Mouse (Mus musculus) left cerebral cortex, postnatal 10 days (tissue): ENCODE measurements at regions not wholly inside any gene's neighbourhood (a gene's known extent, or its start where the extent isn't known, plus 50 kb on each side); places are given as distances from the start of the nearest gene placed in this dataset.

Experiments
- DNase-seq, 2 experiments: peaks; one replicate each; pipeline ENCODE4 v3.0.0; 2021 to 2022; ENCODE audit warnings: low spot score in 2 of 2, mixed read lengths in 1 of 2; ENCODE audit errors: extremely low spot score in 1 of 2
- intact Hi-C: fragments of 180-260 bp; cut with DNase I; formaldehyde crosslinking; loops from one replicate; pipeline ENCODE4 v1.15.1; 2025

DNA sequence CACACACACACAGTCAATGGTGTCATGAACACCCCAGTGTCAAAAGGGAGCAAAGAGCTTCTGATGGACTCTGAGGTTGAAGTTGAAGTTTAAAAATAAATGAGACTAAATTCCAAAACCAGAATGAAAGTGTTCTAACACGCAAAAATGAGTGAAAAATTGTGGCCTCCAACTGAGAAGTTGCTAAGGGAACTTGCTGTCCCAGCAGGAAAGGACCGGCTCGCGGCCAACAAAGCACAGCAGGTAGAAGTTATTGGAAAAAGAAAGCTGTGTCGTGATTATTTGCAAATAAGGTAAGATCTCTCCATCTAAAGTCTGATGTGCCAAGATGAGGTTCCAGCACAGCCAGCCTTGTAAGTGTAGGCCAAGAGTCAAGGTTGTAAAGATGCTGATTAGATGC is 169.7 kb downstream of the Nrp2 start:
- peak in 1 of 2 experiments; percentile 27 for DNase-seq
- intact Hi-C loops: no loop called here

GRCm38 (mm10) chr1:62875631-62876030 is 172.5 kb downstream of the Nrp2 start:
- intact Hi-C loops: no loop called here

DNA sequence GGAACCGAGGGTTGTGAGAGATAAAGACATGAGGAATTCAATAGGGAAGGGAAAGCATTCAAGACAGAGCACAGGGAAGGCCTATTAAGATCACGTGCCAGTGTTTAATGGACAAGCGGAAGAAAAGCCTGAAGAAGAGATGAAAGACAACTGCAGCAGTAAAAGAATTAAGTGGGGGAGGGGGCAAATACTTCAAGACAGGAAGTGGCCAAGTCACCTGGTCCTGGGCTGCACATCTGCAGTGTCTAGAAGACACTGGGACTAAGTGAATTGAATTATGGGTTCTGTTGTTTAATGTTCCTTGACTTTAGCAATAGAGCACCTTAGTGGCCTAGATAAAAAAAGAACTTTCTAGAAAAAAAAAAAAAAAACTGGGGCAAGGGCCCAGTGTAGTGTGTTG is 173.6 kb downstream of the Nrp2 start:
- intact Hi-C loops: no loop called here
- no peak for DNase-seq

More at GRCm38 (mm10) chr1:62875631-62876030, 172.5 kb downstream of the Nrp2 start:
- no peak for DNase-seq

DNA sequence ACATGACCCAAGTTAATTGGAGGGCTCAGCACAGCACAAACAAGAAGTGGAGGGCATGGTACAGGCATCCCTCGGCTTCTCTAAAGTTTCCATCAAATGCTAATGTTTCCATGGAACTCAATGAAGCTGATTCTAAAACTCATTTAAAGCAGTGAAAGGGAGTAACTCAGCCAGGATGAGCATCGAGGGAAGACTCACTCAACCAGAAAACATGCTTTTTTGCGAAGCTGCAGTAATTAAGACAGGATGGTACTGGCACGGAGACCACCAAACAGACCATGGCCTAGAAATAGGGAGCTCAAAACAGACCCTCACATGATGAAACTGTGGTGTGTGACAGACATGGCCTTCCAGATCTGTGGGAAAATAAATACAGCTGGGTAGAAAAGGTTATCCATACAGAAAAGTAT is 177.8 kb downstream of the Nrp2 start:
- DNase-seq: no peak
- intact Hi-C loops: no loop called here

GRCm38 (mm10) chr1:62881477-62881876 is 178.4 kb downstream of the Nrp2 start:
- no peak for DNase-seq
- intact Hi-C loops: no loop called here

DNA sequence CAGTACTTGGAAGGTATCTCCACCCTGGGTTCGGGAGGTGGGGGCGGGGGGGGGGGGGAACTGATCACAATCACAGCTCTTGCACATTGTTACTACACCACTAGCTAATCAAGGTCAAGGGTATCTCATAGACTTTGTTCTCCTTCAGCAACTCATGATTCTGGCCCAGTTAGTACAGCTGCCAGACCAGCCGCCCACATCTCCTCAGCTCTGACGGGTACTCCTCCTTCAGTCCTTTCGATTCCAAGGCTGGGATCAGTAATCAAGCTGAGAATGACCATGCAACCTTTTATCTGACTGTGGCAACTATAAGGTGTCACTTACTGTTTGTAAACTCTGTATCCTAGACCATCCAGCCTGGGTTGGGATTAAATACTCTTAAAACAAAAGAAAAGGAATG is 178.9 kb downstream of the Nrp2 start:
- DNase-seq: no peak
- intact Hi-C loops: no loop called here

GRCm38 (mm10) chr1:62884876-62885480 is 181.9 kb downstream of the Nrp2 start:
- intact Hi-C loops: no loop called here
- no peak for DNase-seq

DNA sequence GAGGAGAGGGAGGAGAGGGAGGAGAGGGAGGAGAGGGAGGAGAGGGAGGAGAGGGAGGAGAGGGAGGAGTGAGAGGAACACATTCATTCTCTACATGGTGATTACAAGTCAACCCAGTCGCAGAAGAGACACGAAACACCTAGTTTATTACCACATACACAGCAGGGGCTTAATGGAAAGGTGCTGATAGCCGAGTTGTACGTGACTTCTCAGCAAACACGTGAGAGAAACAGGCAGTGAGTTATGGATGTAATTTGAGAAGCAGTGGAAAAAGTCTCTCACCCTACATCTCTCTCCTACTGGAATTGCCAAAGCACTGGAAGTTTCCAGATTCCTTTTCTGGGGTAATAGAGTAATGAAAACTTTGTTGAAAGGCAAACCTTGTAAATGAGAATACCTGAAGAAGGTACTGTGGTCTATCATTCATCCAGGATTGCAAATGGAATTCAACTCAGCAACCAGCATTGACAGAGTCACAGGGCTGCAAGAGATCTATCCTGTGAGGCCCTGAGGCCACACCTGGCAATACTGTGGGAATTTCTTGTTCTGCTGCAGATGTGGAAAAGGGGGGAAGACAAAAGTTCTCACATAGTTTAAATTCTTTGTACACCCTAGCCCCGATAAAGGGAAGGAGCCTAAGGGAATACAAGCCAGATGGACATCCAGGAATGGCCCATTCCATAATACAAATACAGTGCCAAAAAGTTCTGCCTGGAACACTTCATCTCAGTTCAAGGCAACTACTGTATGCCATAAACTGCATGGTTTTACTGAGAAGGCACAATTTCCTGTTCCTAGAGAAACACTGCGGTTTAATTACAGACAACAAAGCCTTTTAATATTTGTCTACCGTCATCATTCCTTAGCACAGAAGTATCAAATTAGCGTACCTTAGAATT is 184.7 kb downstream of the Nrp2 start:
- intact Hi-C loops: no loop called here

DNA sequence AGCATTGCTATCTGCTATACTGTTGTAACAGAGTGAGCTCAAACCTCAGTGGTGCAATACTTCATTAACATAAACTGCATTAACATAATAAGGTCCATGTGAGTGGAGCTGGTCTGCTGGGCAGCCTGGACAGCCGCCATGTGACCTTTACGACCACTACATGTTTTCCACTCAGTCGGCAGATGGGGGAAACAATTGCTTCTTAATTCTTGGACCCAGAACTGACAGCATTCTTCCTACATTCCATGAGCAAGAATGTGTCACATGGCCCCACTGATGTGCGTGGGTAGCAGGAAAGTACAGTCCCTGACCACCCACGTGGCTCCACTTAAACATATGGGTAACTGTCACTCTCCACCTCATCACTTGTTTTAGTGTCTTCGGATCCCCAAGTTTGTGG is 198.3 kb downstream of the Nrp2 start:
- intact Hi-C loops: no loop called here

More for the DNA sequence above, 184.7 kb downstream of the Nrp2 start:
- no peak for DNase-seq

GRCm38 (mm10) chr1:62901871-62902270 is 198.8 kb downstream of the Nrp2 start:
- no peak for DNase-seq
- intact Hi-C loops: no loop called here

More for the DNA sequence above, 198.3 kb downstream of the Nrp2 start:
- no peak for DNase-seq

- intact Hi-C loops: no loop called here
- DNase-seq: no peak
Measured at GRCm38 (mm10) chr1:62902931-62903453, 199.9 kb downstream of the Nrp2 start.

GRCm38 (mm10) chr1:62905739-62906138 is 202.7 kb downstream of the Nrp2 start:
- DNase-seq: no peak
- intact Hi-C loops: no loop called here

DNA sequence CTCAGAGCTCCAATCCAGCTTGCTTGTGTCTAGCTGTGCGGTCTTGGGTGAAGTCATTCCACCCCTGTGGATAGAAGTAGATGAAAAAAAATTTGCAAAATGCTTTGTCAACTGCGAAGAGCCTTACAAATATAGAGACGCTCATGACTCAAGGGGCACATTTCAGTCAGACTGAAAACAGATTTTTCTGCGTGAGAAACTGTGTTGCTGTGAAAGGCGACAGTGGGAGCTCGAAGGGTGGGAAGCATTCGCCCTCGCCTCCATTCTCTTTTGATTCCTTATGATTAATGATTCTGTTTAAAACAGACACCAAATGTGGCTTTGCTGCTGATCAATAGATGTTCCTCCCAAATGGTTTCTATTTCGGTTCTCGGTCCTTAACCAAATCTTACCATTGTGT is 204.2 kb downstream of the Nrp2 start:
- DNase-seq: no peak
- intact Hi-C loops: no loop called here
